Mouse (Mus musculus) intestine, embryonic 16.5 days (tissue): ENCODE measurements around the gene Tssk6. TPM values are rescaled to one million over a fixed set of nuclear protein-coding genes. Genes with fewer than 3 reads are reported as not detected.

ENCODE experiments used
- ATAC-seq: fragments of 200-750 bp; cut with Nextera tagmentation; 2 replicates; pipeline ENCODE4 v1.8.0; 2017; ENCODE audit warnings: moderate TSS enrichment, moderate library complexity
- H3K27ac ChIP-seq: fragments of 300-500 bp; sonication (generic); 2 replicates; pipeline ENCODE4 v1.5.1; 2014; ENCODE audit warnings: mild to moderate bottlenecking, low read length
- H3K27me3 ChIP-seq: fragments of 300-500 bp; sonication (generic); replicated peaks from 2 replicates; pipeline ENCODE4 v1.6.1; 2014; ENCODE audit warnings: low read length, control low read depth, mixed read lengths; ENCODE audit not compliant: control insufficient read depth, insufficient read depth
- H3K36me3 ChIP-seq: fragments of 300-500 bp; sonication (generic); 2 replicates; pipeline ENCODE4 v1.6.1; 2014; ENCODE audit warnings: low read length, control low read depth; ENCODE audit not compliant: control insufficient read depth, insufficient read depth
- H3K4me1 ChIP-seq: fragments of 300-500 bp; sonication (generic); 2 replicates; pipeline ENCODE4 v1.6.1; 2014; ENCODE audit warnings: low read length, control low read depth, mixed read lengths; ENCODE audit not compliant: control insufficient read depth, insufficient read depth
- H3K4me2 ChIP-seq: fragments of 300-500 bp; sonication (generic); 2 replicates; pipeline ENCODE4 v1.6.1; 2014; ENCODE audit warnings: low read depth, low read length, control low read depth
- H3K4me3 ChIP-seq: fragments of 300-500 bp; sonication (generic); 2 replicates; pipeline ENCODE4 v1.5.1; 2014; ENCODE audit warnings: mild to moderate bottlenecking, low read length
- H3K9ac ChIP-seq: fragments of 300-500 bp; sonication (generic); 2 replicates; pipeline ENCODE4 v1.6.1; 2014; ENCODE audit warnings: low read depth, low read length
- H3K9me3 ChIP-seq: fragments of 300-500 bp; sonication (generic); 2 replicates; pipeline ENCODE4 v1.6.1; 2016; ENCODE audit warnings: low read length, control low read depth; ENCODE audit not compliant: control insufficient read depth
- WGBS: fragments of 180-500 bp; shearing (Covaris S2); extraction: QIAGEN DNeasy Blood & Tissue Kit; methylation state at CpG from one replicate; pipeline ENCODE4 v1.1.7; 2014; 5-methylcytosine and 5-hydroxymethylcytosine counted together
- polyA plus RNA-seq: library from polyadenylated mRNA; unstranded; fragments of >200 nt; fragmentation: Nextera tagmentation; extraction: Ambion mirVana; gene quantifications from 2 replicates; pipeline ENCODE4 v1.2.1, GENCODE M21; 2015

The Tssk6 gene
- polyA plus RNA-seq, 1 experiment from 2014 or later, result 2.8 TPM

- H3K27me3 ChIP-seq, result peaks cover 5% of the 10 kb centered on the region
- no peak overlapping the region for H3K4me3 ChIP-seq
- ATAC-seq, result no peak
- no peak overlapping the region for H3K27ac ChIP-seq
- 0 out of 2 replicates have a peak, but pooled peaks cover 2% of the 10 kb centered on the region for H3K36me3 ChIP-seq
- peaks cover 15% of the 10 kb centered on the region for H3K4me1 ChIP-seq
- no peaks in the 10 kb centered on the region for H3K9me3 ChIP-seq
- H3K4me2 ChIP-seq, result no peak overlapping the region
- H3K9ac ChIP-seq, result no peak overlapping the region
- WGBS, result 63% methylated on average over 6 of the region's 6 CpGs
Measured at GRCm38 (mm10) chr8:69894836-69895332, 7.1 kb upstream of the Tssk6 start.

- Histone ChIP-seq H3K36me3 (0 out of 2 replicates have a peak, but pooled peaks cover 2% of the 10 kb centered on the region), H3K27ac (no peak overlapping the region), H3K4me2 (no peak overlapping the region), H3K9ac (peak overlapping the region; percentile 30; the same call in 1 of the 2 replicates), H3K4me3 (no peak overlapping the region), H3K27me3 (0 out of 2 replicates have a peak, but pooled peaks cover under 1% of the 10 kb centered on the region), H3K9me3 (no peaks in the 10 kb centered on the region), H3K4me1 (peaks cover 24% of the 10 kb centered on the region)
- WGBS, result 76% methylated on average over 4 of the region's 4 CpGs
- no peak for ATAC-seq
Measured at GRCm38 (mm10) chr8:69895772-69896451, 6.1 kb upstream of the Tssk6 start.

- Histone ChIP-seq H3K27me3 (no peaks in the 10 kb centered on the region), H3K27ac (no peak overlapping the region), H3K4me1 (peaks cover 34% of the 10 kb centered on the region), H3K9me3 (no peaks in the 10 kb centered on the region), H3K4me2 (no peak overlapping the region), H3K36me3 (0 out of 2 replicates have a peak, but pooled peaks cover 2% of the 10 kb centered on the region), H3K9ac (peak overlapping the region; percentile 32; the same call in 1 of the 2 replicates), H3K4me3 (no peak overlapping the region)
- whole genome bisulfite sequencing, result 85% methylated on average over 6 of the region's 6 CpGs
- no peak for ATAC-seq
Measured at GRCm38 (mm10) chr8:69897857-69898256, 4.1 kb upstream of the Tssk6 start.

- 0 out of 2 replicates have a peak, but pooled peaks cover 2% of the 10 kb centered on the region for H3K36me3 ChIP-seq
- no peak overlapping the region for H3K4me2 ChIP-seq
- H3K9ac ChIP-seq, result no peak overlapping the region
- no peak overlapping the region for H3K27ac ChIP-seq
- ATAC-seq, result no peak
- 93% methylated on average over 2 of the region's 2 CpGs for WGBS
- H3K4me3 ChIP-seq, result no peak overlapping the region
- H3K27me3 ChIP-seq, result no peaks in the 10 kb centered on the region
- no peaks in the 10 kb centered on the region for H3K9me3 ChIP-seq
- peaks cover 42% of the 10 kb centered on the region for H3K4me1 ChIP-seq
Measured at GRCm38 (mm10) chr8:69899876-69900275, 2.1 kb upstream of the Tssk6 start.

GRCm38 (mm10) chr8:69900895-69901451, 1.0 kb upstream of the Tssk6 start:
- Histone ChIP-seq H3K27ac (peak overlapping the region; percentile 93), H3K9ac (peak overlapping the region; percentile 87), H3K9me3 (no peaks in the 10 kb centered on the region), H3K4me1 (peaks cover 42% of the 10 kb centered on the region), H3K36me3 (no peaks in the 10 kb centered on the region), H3K4me3 (peak overlapping the region; percentile 80), H3K27me3 (no peaks in the 10 kb centered on the region), H3K4me2 (peak overlapping the region; percentile 98)
- WGBS, result 14% methylated on average over 12 of the region's 12 CpGs
- ATAC-seq, result no peak

GRCm38 (mm10) chr8:69901484-69902162, 361 bp upstream of the Tssk6 start:
- peaks cover 42% of the 10 kb centered on the region for H3K4me1 ChIP-seq
- H3K4me3 ChIP-seq, result peak overlapping the region; percentile 80
- 1% methylated on average over 41 of the region's 41 CpGs for WGBS
- H3K27me3 ChIP-seq, result no peaks in the 10 kb centered on the region
- peak; percentile 72 for ATAC-seq
- H3K36me3 ChIP-seq, result no peaks in the 10 kb centered on the region
- H3K27ac ChIP-seq, result peak overlapping the region; percentile 95
- H3K9ac ChIP-seq, result peak overlapping the region; percentile 87
- H3K9me3 ChIP-seq, result no peaks in the 10 kb centered on the region
- peak overlapping the region; percentile 98 for H3K4me2 ChIP-seq

GRCm38 (mm10) chr8:69903063-69903542, 1.1 kb downstream of the Tssk6 start:
- peak; percentile 88 for ATAC-seq
- under 1% methylated on average over 45 of the region's 45 CpGs for WGBS
- peak overlapping the region; percentile 98 for H3K4me2 ChIP-seq

GRCm38 (mm10) chr8:69904096-69904495, 2.1 kb downstream of the Tssk6 start:
- H3K27me3 ChIP-seq, result no peaks in the 10 kb centered on the region
- no peak for ATAC-seq
- no peak overlapping the region for H3K27ac ChIP-seq
- H3K9me3 ChIP-seq, result no peaks in the 10 kb centered on the region
- H3K4me3 ChIP-seq, result no peak overlapping the region
- H3K4me1 ChIP-seq, result peaks cover 31% of the 10 kb centered on the region
- no peaks in the 10 kb centered on the region for H3K36me3 ChIP-seq
- H3K4me2 ChIP-seq, result peak overlapping the region; percentile 98
- H3K9ac ChIP-seq, result no peak overlapping the region
- WGBS, result 84% methylated on average over 8 of the region's 8 CpGs

More at GRCm38 (mm10) chr8:69903063-69903542, 1.1 kb downstream of the Tssk6 start:
- peak overlapping the region; percentile 80 for H3K4me3 ChIP-seq
- peaks cover 34% of the 10 kb centered on the region for H3K4me1 ChIP-seq
- no peaks in the 10 kb centered on the region for H3K9me3 ChIP-seq
- no peaks in the 10 kb centered on the region for H3K27me3 ChIP-seq
- H3K36me3 ChIP-seq, result no peaks in the 10 kb centered on the region
- peak overlapping the region; percentile 95 for H3K27ac ChIP-seq
- H3K9ac ChIP-seq, result peak overlapping the region; percentile 72

- Histone ChIP-seq H3K9me3 (no peaks in the 10 kb centered on the region), H3K9ac (no peak overlapping the region), H3K27me3 (no peaks in the 10 kb centered on the region), H3K4me2 (no peak overlapping the region), H3K36me3 (peaks cover 13% of the 10 kb centered on the region), H3K4me1 (peaks cover 18% of the 10 kb centered on the region), H3K4me3 (no peak overlapping the region), H3K27ac (no peak overlapping the region)
- ATAC-seq, result no peak
- 82% methylated on average over 2 of the region's 2 CpGs for WGBS
Measured at GRCm38 (mm10) chr8:69906260-69906659, 4.3 kb downstream of the Tssk6 start.
